Mouse (Mus musculus): ENCODE measurements around the gene Tgif1. TPM values are rescaled to one million over a fixed set of nuclear protein-coding genes. Genes with fewer than 3 reads are reported as not detected.

Gene Tgif1
- polyA plus RNA-seq (2016; fragmentation: Nextera tagmentation; extraction: Ambion mirVana) = 13.3 and 13.8 TPM in 2 replicates

- 2% methylated on average over 29 of the region's 29 CpGs for WGBS (ENCODE audit: insufficient replicate concordance)
Measured at GRCm38 (mm10) chr17:70853436-70853905, at the start of gene Tgif1. Tgif1 (minus strand) TSS chr17:70853546.

GRCm38 (mm10) chr17:70900660-70901059 is 47.3 kb upstream of the Tgif1 start:
- no peak overlapping the region for H3K4me3 ChIP-seq
- H3K27me3 ChIP-seq (replicated peaks) = no peaks in the 10 kb centered on the region
- 70% methylated on average over 10 of the region's 10 CpGs for whole genome bisulfite sequencing (ENCODE audit: insufficient replicate concordance)
- H3K36me3 ChIP-seq = no peaks in the 10 kb centered on the region
- ATAC-seq = no peak
- H3K4me2 ChIP-seq = no peak overlapping the region
- no peaks in the 10 kb centered on the region for H3K4me1 ChIP-seq
- no peaks in the 10 kb centered on the region for H3K9me3 ChIP-seq (replicated peaks)
- H3K27ac ChIP-seq = no peak overlapping the region
- H3K9ac ChIP-seq = no peak overlapping the region

More at GRCm38 (mm10) chr17:70853436-70853905, at the start of gene Tgif1:
- H3K9me3 ChIP-seq (replicated peaks) = no peaks in the 10 kb centered on the region
- H3K9ac ChIP-seq = peak within 1 kb of the TSS; percentile 52
- peak within 1 kb of the TSS; percentile 92 for H3K4me2 ChIP-seq
- H3K36me3 ChIP-seq = no peaks in the 10 kb centered on the region
- peak within 1 kb of the TSS; percentile 79 for H3K27ac ChIP-seq
- peaks cover 31% of the 10 kb centered on the region for H3K4me1 ChIP-seq
- no peak for ATAC-seq
- peak within 1 kb of the TSS; percentile 68 for H3K4me3 ChIP-seq
- peaks cover 67% of the 10 kb centered on the region for H3K27me3 ChIP-seq (replicated peaks)

GRCm38 (mm10) chr17:70899642-70900041 is 46.3 kb upstream of the Tgif1 start:
- H3K4me2 ChIP-seq = no peak overlapping the region
- H3K9ac ChIP-seq = no peak overlapping the region
- H3K4me3 ChIP-seq = no peak overlapping the region
- H3K36me3 ChIP-seq = no peaks in the 10 kb centered on the region
- H3K4me1 ChIP-seq = no peaks in the 10 kb centered on the region
- H3K27me3 ChIP-seq (replicated peaks) = no peaks in the 10 kb centered on the region
- 67% methylated on average over 6 of the region's 6 CpGs for WGBS (ENCODE audit: insufficient replicate concordance)
- H3K9me3 ChIP-seq (replicated peaks) = no peaks in the 10 kb centered on the region
- no peak overlapping the region for H3K27ac ChIP-seq
- no peak for ATAC-seq

GRCm38 (mm10) chr17:70894867-70895266 is 41.5 kb upstream of the Tgif1 start:
- Histone ChIP-seq H3K9me3 (replicated peaks) (no peaks in the 10 kb centered on the region), H3K4me1 (no peaks in the 10 kb centered on the region), H3K9ac (no peak overlapping the region), H3K27me3 (replicated peaks) (no peaks in the 10 kb centered on the region), H3K4me3 (no peak overlapping the region), H3K4me2 (no peak overlapping the region), H3K36me3 (no peaks in the 10 kb centered on the region), H3K27ac (no peak overlapping the region)
- WGBS (ENCODE audit: insufficient replicate concordance) = 77% methylated on average over 9 of the region's 9 CpGs
- ATAC-seq = no peak

- Histone ChIP-seq H3K27ac (no peak overlapping the region), H3K9ac (no peak overlapping the region), H3K4me3 (no peak overlapping the region), H3K27me3 (replicated peaks) (no peaks in the 10 kb centered on the region), H3K9me3 (replicated peaks) (no peaks in the 10 kb centered on the region), H3K4me2 (no peak overlapping the region), H3K36me3 (no peaks in the 10 kb centered on the region), H3K4me1 (no peaks in the 10 kb centered on the region)
- ATAC-seq = no peak
- 50% methylated on average over 5 of the region's 5 CpGs for WGBS (ENCODE audit: insufficient replicate concordance)
Measured at GRCm38 (mm10) chr17:70893151-70893550, 39.8 kb upstream of the Tgif1 start.

GRCm38 (mm10) chr17:70892288-70893096 is 39.1 kb upstream of the Tgif1 start:
- Histone ChIP-seq H3K4me3 (no peak overlapping the region), H3K27me3 (replicated peaks) (no peaks in the 10 kb centered on the region), H3K4me2 (no peak overlapping the region), H3K36me3 (no peaks in the 10 kb centered on the region), H3K4me1 (no peaks in the 10 kb centered on the region), H3K27ac (no peak overlapping the region), H3K9me3 (replicated peaks) (no peaks in the 10 kb centered on the region), H3K9ac (no peak overlapping the region)
- WGBS (ENCODE audit: insufficient replicate concordance) = 49% methylated on average over 15 of the region's 15 CpGs
- no peak for ATAC-seq

- no peak for ATAC-seq
- 76% methylated on average over 8 of the region's 8 CpGs for WGBS (ENCODE audit: insufficient replicate concordance)
- Histone ChIP-seq H3K4me3 (no peak overlapping the region), H3K4me1 (no peaks in the 10 kb centered on the region), H3K9me3 (replicated peaks) (no peaks in the 10 kb centered on the region), H3K27ac (no peak overlapping the region), H3K4me2 (no peak overlapping the region), H3K27me3 (replicated peaks) (no peaks in the 10 kb centered on the region), H3K36me3 (no peaks in the 10 kb centered on the region), H3K9ac (no peak overlapping the region)
Measured at GRCm38 (mm10) chr17:70890571-70890970, 37.2 kb upstream of the Tgif1 start.

- H3K27me3 ChIP-seq (replicated peaks) = no peaks in the 10 kb centered on the region
- H3K36me3 ChIP-seq = no peaks in the 10 kb centered on the region
- ATAC-seq = no peak
Measured at GRCm38 (mm10) chr17:70888657-70889056, 35.3 kb upstream of the Tgif1 start.

GRCm38 (mm10) chr17:70887848-70888247 is 34.5 kb upstream of the Tgif1 start:
- WGBS (ENCODE audit: insufficient replicate concordance) = 76% methylated on average over 9 of the region's 9 CpGs
- Histone ChIP-seq H3K4me3 (no peak overlapping the region), H3K9ac (no peak overlapping the region), H3K4me1 (no peaks in the 10 kb centered on the region), H3K4me2 (no peak overlapping the region), H3K27ac (no peak overlapping the region), H3K36me3 (no peaks in the 10 kb centered on the region), H3K27me3 (replicated peaks) (no peaks in the 10 kb centered on the region), H3K9me3 (replicated peaks) (no peaks in the 10 kb centered on the region)
- no peak for ATAC-seq

More at GRCm38 (mm10) chr17:70888657-70889056, 35.3 kb upstream of the Tgif1 start:
- H3K4me3 ChIP-seq = no peak overlapping the region
- H3K4me2 ChIP-seq = no peak overlapping the region
- no peak overlapping the region for H3K27ac ChIP-seq
- WGBS (ENCODE audit: insufficient replicate concordance) = 76% methylated on average over 10 of the region's 10 CpGs
- no peaks in the 10 kb centered on the region for H3K4me1 ChIP-seq
- H3K9me3 ChIP-seq (replicated peaks) = no peaks in the 10 kb centered on the region
- H3K9ac ChIP-seq = no peak overlapping the region

- Histone ChIP-seq H3K9me3 (replicated peaks) (no peaks in the 10 kb centered on the region), H3K4me1 (no peaks in the 10 kb centered on the region), H3K4me2 (no peak overlapping the region), H3K9ac (no peak overlapping the region), H3K36me3 (no peaks in the 10 kb centered on the region), H3K4me3 (no peak overlapping the region), H3K27ac (no peak overlapping the region), H3K27me3 (replicated peaks) (no peaks in the 10 kb centered on the region)
- ATAC-seq = no peak
- WGBS (ENCODE audit: insufficient replicate concordance) = 71% methylated on average over 16 of the region's 16 CpGs
Measured at GRCm38 (mm10) chr17:70886641-70887391, 33.5 kb upstream of the Tgif1 start.

- H3K9me3 ChIP-seq (replicated peaks) = no peaks in the 10 kb centered on the region
- H3K4me2 ChIP-seq = no peak overlapping the region
- H3K27me3 ChIP-seq (replicated peaks) = no peaks in the 10 kb centered on the region
- no peak overlapping the region for H3K27ac ChIP-seq
- no peak for ATAC-seq
- no peak overlapping the region for H3K4me3 ChIP-seq
- H3K9ac ChIP-seq = no peak overlapping the region
- 54% methylated on average over 5 of the region's 5 CpGs for WGBS (ENCODE audit: insufficient replicate concordance)
- no peaks in the 10 kb centered on the region for H3K4me1 ChIP-seq
- no peaks in the 10 kb centered on the region for H3K36me3 ChIP-seq
Measured at GRCm38 (mm10) chr17:70885868-70886267, 32.5 kb upstream of the Tgif1 start.

GRCm38 (mm10) chr17:70881934-70882333 is 28.6 kb upstream of the Tgif1 start:
- no peaks in the 10 kb centered on the region for H3K36me3 ChIP-seq
- no peak overlapping the region for H3K4me3 ChIP-seq
- H3K9ac ChIP-seq = no peak overlapping the region
- H3K27me3 ChIP-seq (replicated peaks) = no peaks in the 10 kb centered on the region
- H3K4me1 ChIP-seq = no peaks in the 10 kb centered on the region
- H3K4me2 ChIP-seq = no peak overlapping the region
- WGBS (ENCODE audit: insufficient replicate concordance) = 72% methylated on average over 10 of the region's 10 CpGs
- no peak overlapping the region for H3K27ac ChIP-seq
- ATAC-seq = no peak
- no peaks in the 10 kb centered on the region for H3K9me3 ChIP-seq (replicated peaks)
